Mouse (Mus musculus): Measurements from ENCODE around the gene Grin2d.

Gene Grin2d

DNA sequence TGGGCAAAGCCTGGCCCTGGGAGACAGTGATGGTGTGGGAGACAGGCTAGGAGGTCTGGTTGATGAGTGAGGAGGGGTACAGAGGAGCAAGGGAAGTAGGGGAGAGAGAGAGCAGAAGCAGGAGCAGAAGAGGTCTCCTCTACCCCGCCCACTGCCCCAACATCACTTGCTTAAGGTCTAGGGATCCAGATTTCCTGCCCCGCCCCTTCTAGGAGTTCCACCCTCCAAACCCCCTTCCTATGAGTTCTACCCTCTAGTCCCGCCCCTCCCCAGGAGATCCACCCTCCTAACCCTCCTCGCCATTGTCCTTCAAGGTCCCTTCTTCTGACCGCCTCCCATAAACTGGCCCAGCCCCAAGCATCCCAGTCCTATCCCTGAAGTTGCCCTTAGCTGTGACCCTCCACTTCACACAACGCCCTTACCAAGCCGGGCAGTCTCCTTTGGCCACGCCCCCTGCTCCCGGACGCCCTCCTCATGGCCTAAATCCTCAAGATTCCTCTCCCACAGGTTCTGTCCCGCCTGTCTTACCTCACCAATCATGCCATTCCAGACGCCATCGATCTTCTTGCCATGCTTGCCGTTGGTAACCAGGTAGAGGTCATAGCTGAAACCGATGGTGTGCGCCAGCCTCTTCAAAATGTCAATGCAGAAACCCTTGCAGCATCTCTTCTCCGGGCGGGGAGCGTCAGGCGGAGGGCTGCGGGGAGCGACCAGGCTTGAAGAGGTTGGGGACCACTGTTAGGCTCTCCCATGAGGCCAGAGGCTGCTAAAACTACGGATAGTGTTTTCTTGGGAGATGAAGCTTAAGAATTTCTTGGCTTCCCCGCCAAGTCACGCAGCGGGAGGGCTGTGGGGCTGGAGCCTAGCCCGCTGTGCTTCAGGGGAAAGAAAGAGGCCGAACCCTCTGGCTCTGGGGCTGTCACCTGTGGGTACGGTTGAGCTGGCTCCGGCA is 21.0 kb downstream of the Grin2d start:
- no peak for DNase-seq (ENCODE audit: extremely low read depth, low read depth)

DNA sequence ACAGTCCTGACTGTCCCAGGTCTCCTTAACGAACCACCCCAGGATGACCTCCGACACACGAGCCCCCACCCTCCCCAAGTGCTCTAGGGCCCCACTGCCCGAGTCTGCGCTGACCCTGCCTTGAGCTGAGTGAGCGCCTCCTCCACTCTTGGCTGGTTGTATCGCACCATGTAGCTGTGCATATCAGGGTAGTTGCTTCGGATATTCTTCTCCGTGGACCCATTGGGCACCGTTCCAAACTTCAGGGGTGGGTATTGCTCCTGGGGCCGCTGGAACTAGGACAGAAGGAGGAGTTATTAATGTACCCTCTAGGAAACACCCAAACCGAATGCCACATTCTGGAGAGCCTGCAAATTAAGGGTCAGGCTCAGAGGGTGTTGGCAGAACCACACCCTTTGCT is 25.1 kb downstream of the Grin2d start:
- no peak for DNase-seq (ENCODE audit: extremely low read depth, low read depth)

DNA sequence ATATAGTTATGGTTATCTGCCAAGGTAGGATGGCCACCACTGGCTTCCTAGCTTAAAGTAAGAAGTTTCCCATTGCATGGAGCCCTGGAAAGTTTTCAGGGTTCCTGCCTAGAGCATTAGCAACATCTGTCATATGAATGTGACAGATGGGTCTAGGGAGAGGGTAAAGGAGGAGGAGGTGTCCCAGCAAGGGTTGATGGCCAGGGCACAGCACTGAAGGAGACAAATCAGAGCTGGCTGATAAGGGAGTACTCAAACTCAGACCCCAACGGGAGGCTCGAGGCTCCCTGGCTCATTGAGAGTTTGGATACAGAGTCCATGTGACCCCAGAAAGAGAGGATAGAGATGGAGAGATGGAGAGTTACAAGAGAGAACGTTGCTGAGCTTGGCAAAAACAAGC is 27.5 kb downstream of the Grin2d start:
- no peak for DNase-seq (ENCODE audit: extremely low read depth, low read depth)

DNA sequence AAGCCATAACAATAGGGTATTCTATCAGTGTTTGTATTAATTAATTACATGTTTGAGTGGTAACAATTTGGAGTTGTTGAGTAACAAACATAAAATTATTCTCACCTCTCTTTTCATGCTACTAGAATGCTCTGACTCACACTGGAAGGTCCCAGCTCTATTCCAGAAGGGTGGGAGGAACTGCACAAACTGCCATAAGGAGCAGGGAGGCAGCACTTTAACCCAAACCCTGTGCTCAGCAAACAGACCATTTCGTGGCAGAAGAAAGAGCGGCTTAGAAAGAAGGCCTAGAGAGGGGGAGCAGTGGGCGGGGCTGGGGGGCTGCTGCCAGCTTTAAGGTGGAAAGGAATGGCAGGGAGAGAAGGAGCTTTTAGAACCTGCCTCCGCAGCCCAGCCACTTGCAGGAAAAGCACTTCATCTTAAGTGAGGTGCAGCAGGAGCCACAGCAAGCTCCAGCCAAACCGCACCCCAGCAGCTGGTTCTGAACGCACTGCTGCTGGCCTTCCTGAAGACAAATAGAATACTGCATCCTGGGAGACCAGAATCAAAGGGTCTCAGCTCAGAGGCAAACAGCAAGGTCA is 29.6 kb downstream of the Grin2d start:
- no peak for DNase-seq (ENCODE audit: extremely low read depth, low read depth)

DNA sequence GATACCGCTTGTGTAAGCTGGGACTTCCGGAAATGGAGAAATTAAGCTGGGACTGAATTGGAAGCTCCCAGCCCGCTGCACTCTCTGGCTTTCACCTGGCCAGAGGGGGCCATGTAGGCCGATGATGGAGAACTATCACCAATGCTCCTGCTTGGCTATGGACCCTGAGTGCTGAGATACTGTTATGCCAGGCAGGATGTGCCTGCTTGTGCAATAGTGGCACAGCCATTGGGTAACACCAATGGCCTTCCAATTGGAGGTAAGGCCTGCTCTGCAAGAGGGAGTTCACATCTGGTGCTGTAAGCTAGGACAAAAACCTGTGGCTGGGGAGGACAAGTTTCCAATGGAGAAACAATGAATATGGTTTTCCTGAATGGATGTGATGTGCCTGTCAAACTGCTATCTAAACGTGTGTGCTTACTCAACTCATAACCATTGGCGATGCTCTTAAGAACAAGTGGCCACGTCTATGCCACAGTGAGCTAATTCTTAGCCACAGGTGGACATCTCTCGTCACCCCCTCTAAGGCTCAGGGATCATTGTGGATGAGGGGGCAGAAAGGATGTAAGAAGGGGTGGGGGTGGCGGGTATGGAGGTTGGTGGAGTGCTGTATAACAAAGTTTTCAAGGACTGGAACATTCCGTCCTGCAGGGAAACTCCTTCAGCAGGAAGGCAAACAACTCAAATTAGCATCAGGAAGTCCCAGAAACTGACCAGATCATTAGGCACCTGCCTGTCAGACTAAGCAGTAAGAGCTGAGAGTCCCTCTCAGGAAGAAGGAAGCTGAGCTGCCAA is 35.0 kb downstream of the Grin2d start:
- DNase-seq (ENCODE audit: extremely low read depth, low read depth) = no peak

DNA sequence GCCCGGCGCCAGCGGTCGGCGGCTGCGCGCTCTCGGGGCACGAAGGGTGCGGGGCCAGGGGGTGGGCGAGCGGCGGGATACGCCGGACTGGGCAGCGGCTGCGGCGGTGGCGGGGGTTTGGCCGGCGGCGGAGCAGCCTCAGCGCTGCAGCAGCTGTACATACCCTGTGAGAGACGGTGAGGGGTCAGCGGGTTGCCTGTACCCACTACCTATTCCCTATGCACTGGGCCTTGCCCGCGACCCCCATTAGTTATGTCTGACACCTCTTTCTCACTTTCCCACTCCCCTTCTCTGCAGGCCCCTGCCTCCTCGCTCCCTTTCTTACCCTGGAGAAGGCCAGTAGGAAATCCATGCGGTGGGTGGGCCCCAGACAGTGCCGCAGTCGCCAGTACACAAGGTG is 44.3 kb downstream of the Grin2d start:
- no peak for DNase-seq (ENCODE audit: extremely low read depth, low read depth)

DNA sequence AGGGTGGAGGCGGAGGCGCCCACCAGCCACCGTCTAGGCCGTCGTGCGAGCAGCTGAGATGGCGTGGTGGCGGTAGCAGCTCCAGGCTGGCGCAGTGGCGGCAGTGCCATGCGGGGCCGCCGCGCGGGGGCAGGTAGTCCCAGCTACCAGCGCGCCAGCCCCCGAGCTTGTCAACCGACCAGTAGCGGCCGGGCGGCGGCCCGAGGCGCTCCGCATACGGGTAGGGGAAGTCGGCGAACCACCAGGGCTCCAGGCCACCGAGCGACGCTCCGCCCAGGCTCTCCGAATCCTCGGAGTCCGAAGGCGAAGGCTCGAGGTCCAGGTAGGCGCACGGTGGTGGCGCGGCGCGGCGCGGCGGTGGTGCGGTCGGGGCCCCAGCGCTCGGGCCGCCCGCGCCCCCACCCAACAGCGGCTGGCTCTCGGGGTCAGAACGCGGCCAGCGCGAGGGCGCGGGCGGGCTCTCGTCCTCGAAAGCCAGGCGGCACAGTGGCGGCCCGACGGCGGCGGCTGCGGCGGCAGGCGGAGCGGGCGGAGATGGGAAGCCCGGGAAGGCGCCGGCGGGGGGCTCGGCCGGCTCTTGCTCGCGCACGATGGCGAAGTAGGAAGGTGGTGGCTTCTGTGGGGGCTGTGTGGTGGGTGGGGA is 44.9 kb downstream of the Grin2d start:
- DNase-seq (ENCODE audit: extremely low read depth, low read depth) = no peak

DNA sequence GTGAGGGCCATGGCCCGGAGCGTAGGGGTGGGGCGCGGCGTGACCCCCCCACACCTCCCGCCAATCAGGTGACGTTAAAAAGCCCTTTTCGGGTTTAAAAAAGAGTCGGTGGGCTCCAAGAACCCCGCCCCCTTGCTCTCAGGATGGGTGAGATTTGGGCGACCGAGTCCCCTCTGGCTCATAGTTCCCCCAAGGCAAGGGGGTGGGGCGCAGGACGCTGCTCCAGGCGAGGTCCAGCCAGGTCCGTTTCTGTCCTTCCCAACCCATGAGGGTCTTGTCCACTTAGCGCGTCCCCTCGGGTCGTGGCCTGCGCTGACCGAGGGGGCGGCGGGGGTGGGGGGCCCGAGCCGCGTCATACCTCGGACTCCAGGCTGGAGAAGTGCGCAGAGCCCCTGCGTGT is 45.8 kb downstream of the Grin2d start:
- DNase-seq (ENCODE audit: extremely low read depth, low read depth) = no peak

DNA sequence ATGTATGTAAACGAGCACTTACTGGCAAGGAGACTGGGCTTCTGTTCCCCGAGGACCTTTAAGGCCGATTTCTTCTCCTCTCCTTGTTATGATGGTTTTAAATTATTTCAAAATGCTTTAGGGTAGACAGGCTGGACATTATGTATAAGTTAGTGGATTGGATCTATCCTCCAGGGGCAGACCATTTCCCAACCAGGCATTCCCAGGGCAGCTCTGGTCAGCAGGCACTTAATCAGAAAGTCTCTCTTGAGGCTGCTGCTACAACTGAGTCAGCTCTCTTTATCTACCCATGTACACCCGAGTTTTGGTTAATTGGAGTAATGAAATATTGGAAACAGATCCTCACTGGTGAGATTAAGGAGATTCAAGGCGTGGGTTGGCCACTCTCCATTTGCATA is 47.1 kb downstream of the Grin2d start:
- DNase-seq (ENCODE audit: extremely low read depth, low read depth) = no peak

DNA sequence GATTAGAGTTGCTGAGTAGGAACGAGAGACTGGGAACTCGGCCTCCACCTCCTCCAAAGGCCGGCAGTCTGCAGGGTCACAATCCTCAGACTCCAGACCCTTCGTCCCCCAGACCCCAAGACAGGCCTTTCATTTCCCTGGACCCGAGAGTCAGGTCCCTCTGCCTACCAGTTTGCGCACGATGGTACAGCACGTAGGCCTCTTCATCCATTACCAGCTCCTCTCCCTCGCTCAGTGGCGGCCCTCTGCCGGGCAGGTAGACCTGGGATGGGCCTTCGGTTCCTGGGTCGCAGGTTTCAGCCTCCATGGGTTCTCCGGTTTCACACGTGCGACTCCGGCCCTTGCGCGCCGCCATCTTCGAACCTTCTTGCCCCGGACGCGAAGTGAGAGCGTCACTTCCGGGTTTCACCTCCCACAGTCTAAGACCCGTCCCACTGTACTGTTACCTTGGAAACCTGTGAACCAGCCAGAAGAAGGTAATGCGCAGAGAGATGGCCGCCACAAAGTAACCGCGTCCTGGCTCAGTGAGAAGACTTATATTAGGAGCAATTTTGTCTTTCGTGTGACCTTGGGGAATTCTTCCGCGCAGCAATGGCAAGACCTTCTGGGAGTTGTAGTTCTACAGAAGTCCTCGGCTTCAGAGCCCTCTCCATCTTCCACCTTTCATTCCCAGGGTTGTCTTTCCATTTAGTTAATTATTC is 47.6 kb downstream of the Grin2d start, which contains the start of gene Grwd1:
Gene Grwd1, minus strand, starts transcription at position 518 of the 701 bp plus-strand sequence.
- peak; percentile 87 for DNase-seq (ENCODE audit: extremely low read depth, low read depth)

DNA sequence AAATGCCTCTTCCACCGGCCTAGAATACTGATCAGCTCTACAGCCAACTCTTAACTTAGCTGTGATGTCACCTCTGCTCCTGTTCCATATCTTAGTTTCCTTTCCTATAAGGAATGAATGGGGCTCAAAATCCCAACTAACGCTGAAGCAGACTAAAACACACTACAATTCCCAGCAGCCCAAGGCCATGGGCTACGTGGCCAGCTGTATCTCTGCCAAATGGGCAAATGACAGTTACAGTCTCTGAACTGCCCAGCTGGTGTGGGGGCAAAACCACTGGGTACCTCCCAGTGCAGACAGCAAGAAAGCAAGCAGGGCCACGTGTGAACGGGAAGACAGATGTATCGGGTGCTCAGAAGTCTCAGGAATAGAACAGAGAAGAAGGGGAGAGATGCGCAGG is 51.5 kb downstream of the Grin2d start:
- DNase-seq (ENCODE audit: extremely low read depth, low read depth) = no peak

DNA sequence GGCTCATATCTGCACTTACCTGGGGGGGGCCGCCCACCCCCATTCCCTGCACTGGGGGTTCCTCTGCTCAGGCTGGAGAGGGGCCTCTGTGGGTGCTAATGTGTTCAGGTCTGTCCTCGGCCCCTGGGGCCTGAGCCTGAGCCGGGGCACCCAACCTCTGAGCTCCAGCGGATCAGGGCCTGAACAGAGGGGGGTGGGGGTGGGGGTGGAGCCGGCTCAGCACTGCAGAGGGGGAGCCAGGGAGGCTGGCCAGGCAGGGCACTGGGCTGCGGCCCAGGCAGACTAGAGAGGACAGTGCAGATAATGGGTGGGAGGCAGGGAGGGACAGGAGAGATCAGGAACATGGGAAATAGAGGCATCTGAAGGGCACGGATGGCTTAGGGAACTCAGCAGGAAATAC is 53.6 kb downstream of the Grin2d start, which contains the start of gene Kcnj14:
Gene Kcnj14, minus strand, starts transcription at position 185 of the 400 bp plus-strand sequence.
- DNase-seq (ENCODE audit: extremely low read depth, low read depth) = no peak

DNA sequence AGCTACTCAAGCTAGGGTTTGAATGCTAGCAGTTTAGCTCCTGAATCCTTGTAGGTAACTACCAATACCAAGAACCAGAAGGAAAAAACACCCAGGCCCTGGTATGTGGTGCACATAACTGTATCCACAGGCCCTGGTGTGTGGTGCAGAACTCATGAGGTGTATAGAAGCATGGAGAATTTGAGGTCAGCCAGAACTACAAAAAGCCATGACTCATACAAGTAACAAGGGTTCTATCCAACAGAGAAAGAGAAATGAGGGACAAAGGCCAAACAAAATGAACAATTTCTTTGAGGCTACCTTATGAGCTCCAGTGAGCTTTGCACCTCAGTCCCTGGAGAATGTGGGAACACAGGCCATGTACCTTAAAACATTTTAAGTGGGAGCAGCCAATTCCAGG is 57.3 kb downstream of the Grin2d start:
- DNase-seq (ENCODE audit: extremely low read depth, low read depth) = no peak

DNA sequence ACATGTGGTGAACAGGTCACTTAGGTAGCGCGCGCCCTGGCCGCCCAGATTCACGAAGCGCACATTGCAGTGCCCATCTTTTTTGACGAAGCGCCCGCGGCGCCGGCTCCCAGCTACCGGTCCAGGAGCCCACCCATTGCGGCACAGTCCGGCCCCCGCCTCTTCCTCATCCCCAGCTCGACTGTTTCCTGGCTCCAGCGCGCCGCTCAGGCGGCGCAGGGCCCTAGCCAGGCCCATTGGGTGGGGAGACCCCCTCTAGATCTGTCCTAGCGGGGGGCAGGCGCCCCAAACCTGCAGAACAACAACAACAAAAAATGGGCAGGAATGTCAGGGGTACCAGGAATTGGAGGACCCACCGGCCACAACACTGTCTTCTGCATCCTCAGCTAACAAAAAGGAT is 58.3 kb downstream of the Grin2d start:
- DNase-seq (ENCODE audit: extremely low read depth, low read depth) = no peak

DNA sequence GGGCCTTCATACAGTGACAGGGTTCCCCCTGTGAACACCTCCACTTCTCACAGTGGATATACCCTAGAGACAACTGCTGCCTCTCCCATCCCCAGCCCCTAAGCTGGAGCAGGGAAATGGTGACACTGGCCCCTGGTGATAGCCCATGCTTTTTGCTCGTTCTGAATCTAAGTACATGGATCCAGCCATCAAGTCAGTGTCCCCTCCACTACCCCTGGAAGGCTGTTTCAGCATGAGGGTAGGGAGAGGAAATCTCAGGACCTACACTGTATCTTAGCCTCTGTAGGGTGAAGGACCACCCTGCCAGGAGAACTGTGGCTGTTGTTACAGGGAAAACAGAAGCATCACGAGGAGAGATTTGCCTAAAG is 62.2 kb downstream of the Grin2d start:
- no peak for DNase-seq (ENCODE audit: extremely low read depth, low read depth)

DNA sequence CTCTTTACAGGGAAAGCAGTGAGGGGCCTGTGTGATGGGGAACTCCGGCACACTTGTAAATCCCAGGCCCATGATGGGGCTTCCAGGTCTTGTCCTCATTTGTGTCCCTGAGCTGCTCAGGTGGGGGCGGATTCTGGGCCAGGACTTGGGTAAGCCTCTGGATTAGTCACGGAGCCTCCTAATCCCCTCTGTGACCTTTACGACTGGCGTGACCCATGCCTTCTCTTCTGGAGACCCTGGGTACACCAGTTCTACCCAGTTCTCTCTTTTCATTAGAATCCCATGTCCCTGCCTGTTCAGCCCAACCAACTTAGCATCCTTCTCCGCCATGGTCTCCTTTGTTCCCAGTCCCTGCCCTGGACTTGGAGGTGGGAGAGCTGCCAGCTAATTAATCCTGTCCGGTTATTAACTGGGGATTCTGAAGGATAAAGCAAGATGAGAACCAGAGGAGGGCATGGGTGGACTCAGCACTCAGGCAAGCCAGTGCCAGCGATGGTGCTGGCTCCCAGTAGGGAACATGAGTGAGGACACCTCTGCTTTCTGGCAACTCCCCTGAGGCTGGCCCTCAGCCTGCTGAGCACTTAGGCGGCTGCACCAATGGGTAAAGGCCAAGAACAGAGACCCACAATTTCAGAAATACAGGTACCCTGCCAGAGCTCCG is 62.7 kb downstream of the Grin2d start:
- DNase-seq (ENCODE audit: extremely low read depth, low read depth) = no peak

DNA sequence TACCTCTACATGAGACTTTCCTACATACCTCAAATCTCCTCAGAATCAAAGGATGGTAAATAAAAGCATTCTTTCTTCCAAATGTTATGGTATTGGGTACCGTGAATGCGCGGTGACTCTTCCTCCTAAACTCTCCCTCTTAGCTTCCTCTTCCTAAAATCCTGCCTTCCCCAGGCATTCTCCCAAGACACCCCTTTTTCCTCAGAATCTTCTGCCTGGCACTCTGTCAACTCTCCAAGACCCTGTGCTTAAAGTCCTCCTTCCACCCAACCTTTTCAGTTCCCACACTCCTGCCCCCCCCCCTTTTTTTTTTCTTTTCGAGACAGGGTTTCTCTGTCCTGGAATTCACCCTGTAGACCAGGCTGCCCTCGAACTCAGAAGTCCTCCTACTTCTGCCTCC is 63.3 kb downstream of the Grin2d start:
- DNase-seq (ENCODE audit: extremely low read depth, low read depth) = no peak

DNA sequence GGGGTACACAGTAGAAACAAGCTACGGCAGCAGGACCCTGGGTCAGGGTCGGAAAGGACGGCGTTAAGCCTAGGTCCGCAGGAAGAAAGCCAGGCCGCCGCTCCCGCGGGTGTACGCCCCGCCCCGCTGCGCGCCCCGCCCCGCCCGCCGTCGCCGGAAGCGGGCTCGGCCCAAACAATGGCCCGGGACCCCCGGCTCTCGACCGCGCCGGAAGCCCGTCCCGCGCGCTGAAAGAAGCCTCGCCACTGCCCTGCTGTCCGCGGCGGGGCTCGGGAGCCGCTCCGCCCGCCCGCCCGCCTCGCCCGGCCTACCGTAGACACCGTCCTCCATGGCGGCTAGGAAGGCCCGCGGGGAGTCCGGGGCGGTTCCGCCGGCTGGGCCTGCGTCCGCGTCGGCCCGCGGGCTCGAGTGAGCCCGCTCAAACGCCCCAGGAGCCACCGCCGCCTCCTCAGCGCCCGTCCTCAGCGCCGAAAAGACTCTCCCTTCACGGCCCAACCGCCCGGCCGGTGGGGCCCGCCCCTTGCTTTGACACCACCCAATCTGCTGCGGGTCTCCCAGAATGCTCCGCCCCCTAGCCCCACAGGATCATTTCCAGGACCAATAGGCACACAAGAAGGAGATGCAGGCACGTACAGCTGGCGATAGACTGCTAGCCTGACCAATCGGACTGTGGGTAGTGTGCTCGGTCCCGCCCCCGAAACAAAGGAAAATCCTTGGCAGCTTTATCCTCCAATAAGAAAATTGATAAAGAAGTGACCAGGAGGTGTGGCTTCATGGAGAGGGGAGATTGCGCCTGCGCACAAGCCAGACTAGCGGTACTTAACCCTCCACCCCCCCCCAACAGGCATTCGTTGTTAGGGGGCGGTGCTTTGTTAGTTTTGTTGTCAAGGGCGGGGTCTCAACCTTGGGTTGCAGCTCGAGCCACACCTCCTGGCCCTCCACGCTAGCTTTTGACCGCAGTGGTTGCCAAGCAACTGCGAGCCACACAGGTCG is 64.1 kb downstream of the Grin2d start, which contains the start of gene Cyth2:
Gene Cyth2, minus strand, starts transcription at position 795 of the 993 bp plus-strand sequence.
- peak; percentile 98 for DNase-seq (ENCODE audit: extremely low read depth, low read depth)

DNA sequence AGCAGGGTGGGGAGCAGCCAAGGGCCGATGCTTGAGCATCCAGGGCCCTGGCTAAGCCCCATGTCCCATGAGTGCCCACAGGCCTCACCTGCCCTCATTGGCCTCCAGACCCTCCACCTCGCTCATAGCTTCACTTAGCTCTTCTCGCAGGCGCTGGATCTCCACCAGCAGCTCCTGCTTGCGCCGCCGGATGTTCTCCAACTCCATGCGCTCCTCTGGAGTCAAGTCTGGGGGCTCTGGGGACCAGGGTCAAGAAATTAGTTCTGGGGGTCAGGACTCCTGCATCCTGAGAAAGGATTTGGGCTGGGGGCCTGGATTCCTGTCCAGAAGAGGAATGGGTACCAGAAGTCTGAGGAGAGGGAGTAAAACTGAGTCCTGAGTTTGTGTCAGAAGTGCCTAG is 65.3 kb downstream of the Grin2d start:
- no peak for DNase-seq (ENCODE audit: extremely low read depth, low read depth)

Data from MEL-GATA-1-ER (cell line).